Mouse (Mus musculus) heart, adult 2 months (tissue): ENCODE measurements around the gene Itih3.

Source experiments
- CTCF ChIP-seq: fragments of 200-600 bp; IDR thresholded peaks from 2 replicates; pipeline ENCODE4 v1.8.1; 2022; ENCODE audit warnings: antibody characterized with exemption, mild to moderate bottlenecking, moderate library complexity
- EP300 ChIP-seq: fragments of 200-500 bp; IDR thresholded peaks from 2 replicates; pipeline ENCODE4 v1.6.1; 2011; ENCODE audit warnings: low read depth, low read length, control low read depth; ENCODE audit not compliant: insufficient read depth

DNA sequence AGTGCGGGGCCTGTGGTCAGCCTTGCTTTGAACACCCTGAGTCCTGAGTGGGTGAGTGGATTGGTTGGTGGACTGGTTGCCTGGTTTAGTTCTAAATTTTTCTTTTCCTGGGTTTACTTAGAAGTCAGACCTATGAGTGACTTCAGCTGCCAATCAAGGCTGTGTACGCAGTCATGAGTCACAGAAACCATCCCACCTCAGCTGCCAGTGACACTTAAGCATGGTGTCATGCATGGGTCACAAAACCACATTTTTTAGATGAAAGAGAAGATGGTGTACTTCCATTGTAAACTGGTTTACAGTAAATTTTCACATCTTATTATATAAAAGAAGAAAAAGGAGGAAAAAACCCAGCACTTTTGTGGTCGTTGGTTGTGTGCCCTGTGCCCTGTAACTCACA is 45.7 kb downstream of the Itih3 start:
- TF ChIP-seq CTCF = no peak
- TF ChIP-seq EP300 = no peak
